Mouse (Mus musculus): ENCODE data around the gene Vps16. TPM values are rescaled to one million over a fixed set of nuclear protein-coding genes. Genes with fewer than 3 reads are reported as not detected.

Gene Vps16
- total and polyA plus RNA-seq, 3 experiments: 90.0 to 114 TPM; not detected in 1

GRCm38 (mm10) chr2:130451727-130452090 is 27.6 kb downstream of the Vps16 start:
- H3K4me3 ChIP-seq (ENCODE audit: control insufficient read depth in 1 of 2, insufficient read depth in 1 of 2, low read depth in 2 of 2, low read length in 2 of 2): peak overlapping the region in 1 of 2 experiments; percentile 97; a peak in 2 of 4 replicates

GRCm38 (mm10) chr2:130452266-130452665 is 28.1 kb downstream of the Vps16 start:
- H3K9me3 ChIP-seq (replicated peaks; ENCODE audit: insufficient read depth, low read length): no peaks in the 10 kb centered on the region
- no peak overlapping the region for H3K9ac ChIP-seq (ENCODE audit: control insufficient read depth, low read depth, low read length, poor library complexity, severe bottlenecking)
- H3K4me1 ChIP-seq (ENCODE audit: control insufficient read depth in 1 of 2, insufficient read depth in 2 of 2, low read length in 2 of 2): peaks cover 19 to 32% of the 10 kb centered on the region in 2 experiments
- H3K27me3 ChIP-seq (ENCODE audit: control insufficient read depth in 1 of 2, insufficient read depth in 2 of 2, low read length in 2 of 2): no peaks in the 10 kb centered on the region
- peaks cover 0 to 40% of the 10 kb centered on the region in 2 experiments; a peak in 3 of 4 replicates for H3K36me3 ChIP-seq (ENCODE audit: control insufficient read depth in 1 of 2, insufficient read depth in 2 of 2, low read length in 2 of 2)
- no peak for TF ChIP-seq POLR2AphosphoS5 (IDR thresholded peaks at IDR 0.05; ENCODE audit: borderline replicate concordance, low read depth, low read length)
- no peak for TF ChIP-seq RCOR1 (IDR thresholded peaks at IDR 0.05; ENCODE audit: low read depth, low read length)
- no peak for TF ChIP-seq UBTF (IDR thresholded peaks at IDR 0.05; ENCODE audit: borderline replicate concordance, insufficient read depth, low read depth, low read length)
- TF ChIP-seq NRF1 (IDR thresholded peaks at IDR 0.05; ENCODE audit: insufficient read depth, low read depth, low read length, poor library complexity, severe bottlenecking): no peak
- TF ChIP-seq NELFE (IDR thresholded peaks at IDR 0.05; ENCODE audit: low read depth, low read length): no peak
- no peak for TF ChIP-seq E2F4 (IDR thresholded peaks at IDR 0.05; ENCODE audit: borderline replicate concordance, low read depth, low read length)
- no peak for TF ChIP-seq TCF12 (IDR thresholded peaks at IDR 0.05; ENCODE audit: low read depth, low read length)
- no peak for TF ChIP-seq MEF2A (IDR thresholded peaks at IDR 0.05; ENCODE audit: extremely low read depth, insufficient replicate concordance, low read depth, low read length, poor library complexity, severe bottlenecking)
- no peak for TF ChIP-seq POLR2A (IDR thresholded peaks at IDR 0.05; ENCODE audit: control insufficient read depth in 1 of 2, insufficient read depth in 1 of 2, low read depth in 1 of 2, low read length in 2 of 2, poor library complexity in 1 of 2)
- no peak for TF ChIP-seq GABPA (IDR thresholded peaks at IDR 0.05; ENCODE audit: low read depth, low read length)
- TF ChIP-seq TAL1 (IDR thresholded peaks at IDR 0.05; ENCODE audit: low read length): no peak
- TF ChIP-seq MAX (IDR thresholded peaks at IDR 0.05; ENCODE audit: low read length): no peak
- peak overlapping the region in 1 of 2 experiments; percentile 23; a peak in 1 of 4 replicates for H3K4me3 ChIP-seq (ENCODE audit: control insufficient read depth in 1 of 2, insufficient read depth in 1 of 2, low read depth in 2 of 2, low read length in 2 of 2)
- DNase-seq (ENCODE audit: low read depth, low spot score): no peak
- peaks cover 39% of the 10 kb centered on the region for H3K79me2 ChIP-seq (ENCODE audit: control insufficient read depth, insufficient read depth, low read length, poor library complexity)
- no peak overlapping the region for H3K27ac ChIP-seq (ENCODE audit: control insufficient read depth, low read depth, low read length)

More at GRCm38 (mm10) chr2:130451727-130452090, 27.6 kb downstream of the Vps16 start:
- Histone ChIP-seq H3K27ac (ENCODE audit: control insufficient read depth, low read depth, low read length) (no peak overlapping the region), H3K27me3 (ENCODE audit: control insufficient read depth in 1 of 2, insufficient read depth in 2 of 2, low read length in 2 of 2) (no peaks in the 10 kb centered on the region), H3K9ac (ENCODE audit: control insufficient read depth, low read depth, low read length, poor library complexity, severe bottlenecking) (no peak overlapping the region), H3K79me2 (ENCODE audit: control insufficient read depth, insufficient read depth, low read length, poor library complexity) (peaks cover 39% of the 10 kb centered on the region), H3K4me1 (ENCODE audit: control insufficient read depth in 1 of 2, insufficient read depth in 2 of 2, low read length in 2 of 2) (peaks cover 19 to 32% of the 10 kb centered on the region in 2 experiments), H3K9me3 (replicated peaks; ENCODE audit: insufficient read depth, low read length) (no peaks in the 10 kb centered on the region), H3K36me3 (ENCODE audit: control insufficient read depth in 1 of 2, insufficient read depth in 2 of 2, low read length in 2 of 2) (peaks cover 0 to 40% of the 10 kb centered on the region in 2 experiments; a peak in 2 of 4 replicates)
- no peak for DNase-seq (ENCODE audit: low read depth, low spot score)
- no peak for TF ChIP-seq JUND (IDR thresholded peaks at IDR 0.05; ENCODE audit: low read depth, low read length)
- TF ChIP-seq MXI1 (IDR thresholded peaks at IDR 0.05; ENCODE audit: low read depth, low read length): no peak
- TF ChIP-seq UBTF (IDR thresholded peaks at IDR 0.05; ENCODE audit: borderline replicate concordance, insufficient read depth, low read depth, low read length): no peak

Data from MEL (cell line).